In genomic region chr11:90382005-90382611, GRCm38 (mm10) we compare ENCODE assay signal across 8 mouse cellular contexts. TPM values are rescaled to one million over a fixed set of nuclear protein-coding genes. Genes with fewer than 3 reads are reported as not detected.
DNase-seq lines count a peak whose midpoint lies in the region; ATAC-seq and TF ChIP-seq lines count a peak whose summit lies in the region.

No protein-coding gene starts in this region.

- peaks cover 50% of the 10 kb centered on the region for H3K27me3 ChIP-seq in midbrain, embryonic 10.5 days (ENCODE audit: low read depth, poor library complexity, severe bottlenecking)
- 0 out of 2 replicates have a peak, but pooled peaks cover 2% of the 10 kb centered on the region for H3K27me3 ChIP-seq in midbrain, embryonic 11.5 days (ENCODE audit: control insufficient read depth, insufficient read depth, low read length)
- peaks cover 5% of the 10 kb centered on the region; the same call in 1 of the 2 replicates for H3K27me3 ChIP-seq in forebrain, embryonic 15.5 days
- no peaks in the 10 kb centered on the region for H3K27me3 ChIP-seq in heart, postnatal 0 days (ENCODE audit: control insufficient read depth, insufficient read depth, low read length)
- no peaks in the 10 kb centered on the region for H3K27me3 ChIP-seq in liver, embryonic 14.5 days (ENCODE audit: control insufficient read depth, insufficient read depth, low read length)

- WGBS in midbrain, embryonic 10.5 days: 23% methylated on average over 6 of the region's 6 CpGs
- 23% methylated on average over 6 of the region's 6 CpGs for WGBS in midbrain, embryonic 11.5 days
- 11% methylated on average over 6 of the region's 6 CpGs for WGBS in forebrain, embryonic 15.5 days
- WGBS in heart, postnatal 0 days: 8% methylated on average over 6 of the region's 6 CpGs
- 41% methylated on average over 6 of the region's 6 CpGs for WGBS in liver, embryonic 14.5 days (ENCODE audit: insufficient replicate concordance)

- TF ChIP-seq CTCF in heart, postnatal 0 days (IDR thresholded peaks at IDR 0.05; ENCODE audit: low read depth): no peak
- TF ChIP-seq CTCF in liver, embryonic 14.5 days (IDR thresholded peaks at IDR 0.05; ENCODE audit: low read depth): no peak

- no peak overlapping the region for H3K4me2 ChIP-seq in midbrain, embryonic 11.5 days
- peak overlapping the region; percentile 23 for H3K4me2 ChIP-seq in forebrain, embryonic 15.5 days (replicated peaks)
- peak overlapping the region; percentile 50 for H3K4me2 ChIP-seq in heart, postnatal 0 days (ENCODE audit: low read depth, low read length)
- no peak overlapping the region for H3K4me2 ChIP-seq in liver, embryonic 14.5 days (ENCODE audit: low read depth)

- ATAC-seq in midbrain, embryonic 11.5 days (ENCODE audit: low FRiP score): no peak
- ATAC-seq in forebrain, embryonic 15.5 days (replicated peaks): peak; percentile 90
- ATAC-seq in heart, postnatal 0 days (ENCODE audit: insufficient read depth, low read depth): peak; percentile 95
- peak; percentile 70 for ATAC-seq in liver, embryonic 14.5 days (ENCODE audit: insufficient read depth)
- no peak for ATAC-seq in erythroid progenitor cell, adult 5-6 weeks (replicated peaks; ENCODE audit: low FRiP score, poor library complexity, severe bottlenecking)

- no peak overlapping the region; the same call in 1 of the 2 replicates for H3K9ac ChIP-seq in midbrain, embryonic 11.5 days (ENCODE audit: low read length)
- no peak overlapping the region for H3K9ac ChIP-seq in forebrain, embryonic 15.5 days (replicated peaks)
- H3K9ac ChIP-seq in heart, postnatal 0 days (replicated peaks; ENCODE audit: low read depth, low read length): no peak overlapping the region; the same call in 1 of the 2 replicates
- no peak overlapping the region for H3K9ac ChIP-seq in liver, embryonic 14.5 days (replicated peaks)

- H3K9me3 ChIP-seq in midbrain, embryonic 10.5 days (replicated peaks): no peaks in the 10 kb centered on the region
- H3K9me3 ChIP-seq in midbrain, embryonic 11.5 days (ENCODE audit: control insufficient read depth, low read length): no peaks in the 10 kb centered on the region
- H3K9me3 ChIP-seq in forebrain, embryonic 15.5 days: no peaks in the 10 kb centered on the region
- no peaks in the 10 kb centered on the region for H3K9me3 ChIP-seq in heart, postnatal 0 days (replicated peaks; ENCODE audit: control insufficient read depth, low read length)
- no peaks in the 10 kb centered on the region for H3K9me3 ChIP-seq in liver, embryonic 14.5 days (ENCODE audit: control insufficient read depth, low read length)

- no peaks in the 10 kb centered on the region for H3K36me3 ChIP-seq in midbrain, embryonic 10.5 days
- H3K36me3 ChIP-seq in midbrain, embryonic 11.5 days (ENCODE audit: control insufficient read depth, insufficient read depth, low read length): no peaks in the 10 kb centered on the region
- no peaks in the 10 kb centered on the region for H3K36me3 ChIP-seq in forebrain, embryonic 15.5 days
- H3K36me3 ChIP-seq in heart, postnatal 0 days (replicated peaks; ENCODE audit: control insufficient read depth, insufficient read depth, low read length): 0 out of 2 replicates have a peak, but pooled peaks cover 8% of the 10 kb centered on the region
- no peaks in the 10 kb centered on the region for H3K36me3 ChIP-seq in liver, embryonic 14.5 days (replicated peaks; ENCODE audit: control insufficient read depth, insufficient read depth, low read depth)

- 0 out of 2 replicates have a peak, but pooled peaks have one; percentile 17 for TF ChIP-seq EP300 in heart, postnatal 0 days (IDR thresholded peaks at IDR 0.05; ENCODE audit: low read depth)
- TF ChIP-seq EP300 in liver, embryonic 14.5 days (IDR thresholded peaks at IDR 0.05; ENCODE audit: low read depth): no peak

- H3K27ac ChIP-seq in midbrain, embryonic 10.5 days (replicated peaks): peak overlapping the region; percentile 25; the same call in 1 of the 2 replicates
- no peak overlapping the region for H3K27ac ChIP-seq in midbrain, embryonic 11.5 days (ENCODE audit: low read depth, low read length)
- H3K27ac ChIP-seq in forebrain, embryonic 15.5 days (replicated peaks): peak overlapping the region; percentile 73
- H3K27ac ChIP-seq in heart, postnatal 0 days (ENCODE audit: low read depth): peak overlapping the region; percentile 92
- H3K27ac ChIP-seq in liver, embryonic 14.5 days: no peak overlapping the region

- DNase-seq in midbrain, embryonic 10.5 days (ENCODE audit: low spot score): no peak
- DNase-seq in midbrain, embryonic 11.5 days (ENCODE audit: low spot score, missing footprints): no peak
- DNase-seq in heart, postnatal 0 days (ENCODE audit: low spot score): peak; percentile 76
- peak; percentile 89 for DNase-seq in kidney, postnatal 10 days
- no peak for DNase-seq in liver, embryonic 14.5 days (ENCODE audit: low read depth in 3 of 3, low spot score in 3 of 3)
- DNase-seq in right cerebral cortex, postnatal 10 days (ENCODE audit: low spot score in 2 of 2): peak; percentile 84

- H3K4me3 ChIP-seq in midbrain, embryonic 10.5 days: no peak overlapping the region
- no peak overlapping the region for H3K4me3 ChIP-seq in midbrain, embryonic 11.5 days (ENCODE audit: low read depth, low read length)
- H3K4me3 ChIP-seq in forebrain, embryonic 15.5 days: no peak overlapping the region
- 0 out of 2 replicates have a peak overlapping the region, but pooled peaks have one; percentile 2 for H3K4me3 ChIP-seq in heart, postnatal 0 days (ENCODE audit: low read depth, low read length)
- no peak overlapping the region for H3K4me3 ChIP-seq in liver, embryonic 14.5 days (ENCODE audit: insufficient read depth in 1 of 2, low read depth in 2 of 2, low read length in 2 of 2)

- H3K4me1 ChIP-seq in midbrain, embryonic 10.5 days: peaks cover 10% of the 10 kb centered on the region
- peaks cover 4% of the 10 kb centered on the region; the same call in 1 of the 2 replicates for H3K4me1 ChIP-seq in midbrain, embryonic 11.5 days (ENCODE audit: control insufficient read depth, insufficient read depth, low read length)
- peaks cover 17% of the 10 kb centered on the region for H3K4me1 ChIP-seq in forebrain, embryonic 15.5 days
- peaks cover 16% of the 10 kb centered on the region for H3K4me1 ChIP-seq in heart, postnatal 0 days (ENCODE audit: control insufficient read depth, insufficient read depth)
- peaks cover 0 to 2% of the 10 kb centered on the region in 2 experiments; a peak in 2 of 4 replicates for H3K4me1 ChIP-seq in liver, embryonic 14.5 days (replicated peaks; ENCODE audit: control insufficient read depth in 2 of 2, insufficient read depth in 2 of 2, low read length in 1 of 2)

RNA-seq across cellular contexts. Expression of gene Hlf, which starts 8.6 kb away (rescaled TPM):
- 1.5 and 3.3 TPM in 2 replicates for polyA plus RNA-seq in midbrain, embryonic 10.5 days (2016; fragmentation: Nextera tagmentation; extraction: Ambion mirVana)
- polyA plus RNA-seq in midbrain, embryonic 11.5 days (2014; fragmentation: Nextera tagmentation; extraction: Ambion mirVana): 2.0 and 2.2 TPM in 2 replicates
- 4.2 TPM in 2 replicates for polyA plus RNA-seq in forebrain, embryonic 15.5 days (2015; fragmentation: Nextera tagmentation; extraction: Ambion mirVana)
- total RNA-seq in heart, postnatal 0 days (2014; rRNA removed; ENCODE audit: low replicate concordance): 5.4 and 7.6 TPM in 2 replicates
- 6.8 and 7.0 TPM in 2 replicates for polyA plus RNA-seq in heart, postnatal 0 days (2015; fragmentation: Nextera tagmentation; extraction: Ambion mirVana)
- polyA plus RNA-seq in liver, embryonic 14.5 days (2012; rRNA removed): 2.5 and 2.7 TPM in 2 replicates
- 3.7 TPM in 2 replicates for polyA plus RNA-seq in liver, embryonic 14.5 days (2014; fragmentation: Nextera tagmentation; extraction: Ambion mirVana)
- total RNA-seq in erythroid progenitor cell, adult 5-6 weeks (2015; ENCODE audit: low replicate concordance): 1.4 and 3.4 TPM in 2 replicates
- 0.51 TPM in 1 of 2 replicates, not detected in the other for total RNA-seq in erythroid progenitor cell, adult 5-6 weeks (2017; ENCODE audit: low replicate concordance)

Comparison
In these comparisons a context has a peak if more than half of its experiments do, and no peak if none do; other contexts are left out.
1. H3K27ac ChIP-seq: peak in midbrain, embryonic 10.5 days (single experiment), forebrain, embryonic 15.5 days (single experiment) and heart, postnatal 0 days (single experiment); none in midbrain, embryonic 11.5 days (single experiment) and liver, embryonic 14.5 days (single experiment).
2. DNase-seq: peak in heart, postnatal 0 days (single experiment), kidney, postnatal 10 days (single experiment) and right cerebral cortex, postnatal 10 days (2 of 2); none in midbrain, embryonic 10.5 days (single experiment), midbrain, embryonic 11.5 days (single experiment) and liver, embryonic 14.5 days (0 of 3).
3. ATAC-seq: peak in forebrain, embryonic 15.5 days (single experiment), heart, postnatal 0 days (single experiment) and liver, embryonic 14.5 days (single experiment); none in midbrain, embryonic 11.5 days (single experiment) and erythroid progenitor cell, adult 5-6 weeks (single experiment).
4. H3K4me2 ChIP-seq: peak in forebrain, embryonic 15.5 days (single experiment) and heart, postnatal 0 days (single experiment); none in midbrain, embryonic 11.5 days (single experiment) and liver, embryonic 14.5 days (single experiment).